17 mouse cellular contexts compared by ENCODE assay signal in the genomic region with DNA sequence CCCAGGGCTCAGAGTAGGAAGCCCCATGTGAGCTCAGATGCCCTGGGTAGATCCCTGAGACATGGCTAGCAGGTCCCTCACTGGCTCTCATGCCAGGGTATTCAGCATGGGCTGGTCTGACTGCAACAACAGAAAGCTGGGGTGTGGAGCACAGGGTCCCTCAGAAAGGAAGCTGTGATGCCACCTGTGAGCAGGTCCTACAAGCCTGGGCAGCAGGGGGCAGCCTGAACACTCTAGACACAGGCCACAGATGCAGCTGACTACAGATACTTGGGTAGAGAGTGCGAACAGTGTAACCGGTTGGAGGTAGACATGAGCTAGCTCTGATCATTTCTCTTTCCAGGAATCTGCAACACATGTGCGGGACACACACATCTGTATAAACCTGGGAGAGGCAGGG. TPM values are rescaled to one million over a fixed set of nuclear protein-coding genes. Genes with fewer than 3 reads are reported as not detected.
A peak's percentile ranks its signal among the peaks of the same experiment; 100 is the strongest.
DNase-seq lines count a peak whose midpoint lies in the region; ATAC-seq and TF ChIP-seq lines count a peak whose summit lies in the region.
"Had no signal": no experiment of that assay in that cellular context is flagged by ENCODE, and none has a peak within 500 bp of the region (broad histone marks: within the 10 kb centered on the region; RNA-seq: fewer than 3 reads in every experiment).

No protein-coding gene starts in this region.

- TF ChIP-seq CTCF in liver, embryonic 14.5 days (IDR thresholded peaks at IDR 0.05; ENCODE audit: low read depth): peak; percentile 26

- H3K9ac ChIP-seq in liver, embryonic 14.5 days (replicated peaks): no peak overlapping the region
- no peak overlapping the region for H3K9ac ChIP-seq in liver, embryonic 12.5 days
- H3K9ac ChIP-seq: embryonic facial prominence, embryonic 12.5 days; lung, embryonic 15.5 days had no signal

- no peaks in the 10 kb centered on the region for H3K9me3 ChIP-seq in liver, embryonic 14.5 days (ENCODE audit: control insufficient read depth, low read length)
- no peaks in the 10 kb centered on the region for H3K9me3 ChIP-seq in liver, embryonic 12.5 days (replicated peaks)
- H3K9me3 ChIP-seq: embryonic facial prominence, embryonic 12.5 days; lung, embryonic 15.5 days had no signal

- no peaks in the 10 kb centered on the region for H3K27me3 ChIP-seq in liver, embryonic 14.5 days (ENCODE audit: control insufficient read depth, insufficient read depth, low read length)
- no peaks in the 10 kb centered on the region for H3K27me3 ChIP-seq in liver, embryonic 12.5 days (replicated peaks)
- H3K27me3 ChIP-seq: embryonic facial prominence, embryonic 12.5 days; lung, embryonic 15.5 days; Patski had no signal

- no peak overlapping the region for H3K27ac ChIP-seq in liver, embryonic 14.5 days
- no peak overlapping the region for H3K27ac ChIP-seq in liver, embryonic 12.5 days
- H3K27ac ChIP-seq: embryonic facial prominence, embryonic 12.5 days; lung, embryonic 15.5 days had no signal

- no peaks in the 10 kb centered on the region for H3K4me1 ChIP-seq in liver, embryonic 14.5 days (replicated peaks; ENCODE audit: control insufficient read depth in 2 of 2, insufficient read depth in 2 of 2, low read length in 1 of 2)
- no peaks in the 10 kb centered on the region for H3K4me1 ChIP-seq in liver, embryonic 12.5 days

- no peak for TF ChIP-seq EP300 in liver, embryonic 14.5 days (IDR thresholded peaks at IDR 0.05; ENCODE audit: low read depth)

- no peak overlapping the region for H3K4me3 ChIP-seq in liver, embryonic 14.5 days (ENCODE audit: insufficient read depth in 1 of 2, low read depth in 2 of 2, low read length in 2 of 2)
- H3K4me3 ChIP-seq in liver, embryonic 12.5 days: no peak overlapping the region
- H3K4me3 ChIP-seq: embryonic facial prominence, embryonic 12.5 days; lung, embryonic 15.5 days had no signal

- H3K4me2 ChIP-seq in liver, embryonic 14.5 days (ENCODE audit: low read depth): no peak overlapping the region
- H3K4me2 ChIP-seq in liver, embryonic 12.5 days: no peak overlapping the region
- H3K4me2 ChIP-seq: embryonic facial prominence, embryonic 12.5 days; lung, embryonic 15.5 days had no signal

- no peaks in the 10 kb centered on the region for H3K36me3 ChIP-seq in liver, embryonic 14.5 days (replicated peaks; ENCODE audit: control insufficient read depth, insufficient read depth, low read depth)
- H3K36me3 ChIP-seq in liver, embryonic 12.5 days: no peaks in the 10 kb centered on the region
- H3K36me3 ChIP-seq: embryonic facial prominence, embryonic 12.5 days; lung, embryonic 15.5 days had no signal

- no peak for ATAC-seq in liver, embryonic 14.5 days (ENCODE audit: insufficient read depth)
- ATAC-seq in liver, embryonic 12.5 days: no peak
- ATAC-seq: forebrain, embryonic 16.5 days; Patski had no signal

- WGBS in liver, embryonic 14.5 days (ENCODE audit: insufficient replicate concordance): 75% methylated on average over 3 of the region's 3 CpGs
- 75% methylated on average over 3 of the region's 3 CpGs for WGBS in liver, embryonic 12.5 days (ENCODE audit: insufficient replicate concordance)

- DNase-seq in adrenal gland, adult 2 months: peak; percentile 16
- DNase-seq in adrenal gland, postnatal 14 days: no peak
- no peak for DNase-seq in liver, embryonic 14.5 days (ENCODE audit: low read depth in 3 of 3, low spot score in 3 of 3)
- DNase-seq in A20 (ENCODE audit: low read depth, low spot score): peak; percentile 39
- DNase-seq in lung, postnatal 36 days: peak; percentile 46
- no peak for DNase-seq in cerebellum, postnatal 36 days
- DNase-seq in cerebellum, postnatal 10 days: no peak
- DNase-seq: cerebellum, adult 9-10 months had no signal

RNA-seq across cellular contexts. Expression of gene Psapl1, which starts 11.9 kb away (rescaled TPM):
- total RNA-seq in adrenal gland, adult 2 months (2021): not detected
- not detected in 2 replicates for polyA plus RNA-seq in adrenal gland, adult 2 months (2012; rRNA removed)
- total RNA-seq in adrenal gland, postnatal 14 days (2021): not detected in 2 replicates
- polyA plus RNA-seq in liver, embryonic 14.5 days (2012; rRNA removed): not detected in 2 replicates
- polyA plus RNA-seq in liver, embryonic 14.5 days (2014; fragmentation: Nextera tagmentation; extraction: Ambion mirVana): not detected in 2 replicates
- not detected in 2 replicates for polyA plus RNA-seq in liver, embryonic 12.5 days (2016; fragmentation: Nextera tagmentation; extraction: Ambion mirVana)
- total RNA-seq: adrenal gland, postnatal 25 days; granulocyte monocyte progenitor cell, adult 5-6 weeks; hematopoietic stem cell, adult 5-6 weeks; left cerebral cortex, postnatal 14 days had no signal
- polyA plus RNA-seq: Patski had no signal

Comparison
In these comparisons a context has a peak if more than half of its experiments do, and no peak if none do; other contexts are left out.
1. DNase-seq: peak in adrenal gland, adult 2 months (single experiment), A20 (single experiment) and lung, postnatal 36 days (single experiment); none in adrenal gland, postnatal 14 days (single experiment), liver, embryonic 14.5 days (0 of 3), cerebellum, postnatal 36 days (0 of 2) and cerebellum, postnatal 10 days (0 of 2).